Mouse (Mus musculus) cerebellum, adult 2 months (tissue): ENCODE data around the gene Camk1g. TPM values are rescaled to one million over a fixed set of nuclear protein-coding genes. Genes with fewer than 3 reads are reported as not detected.
A peak's percentile ranks its signal among the peaks of the same experiment; 100 is the strongest.

Experiments
- DNase-seq, 2 experiments: peaks; one replicate each; pipeline ENCODE4 v3.0.0; 2021
- H3K27ac ChIP-seq: fragments of 200-500 bp; 2 replicates; pipeline ENCODE4 v1.5.1; 2012; ENCODE audit warnings: low read length, control low read depth, inconsistent platforms; ENCODE audit not compliant: insufficient read depth
- H3K27me3 ChIP-seq: fragments of 200-500 bp; 2 replicates; pipeline ENCODE4 v1.6.1; 2012; ENCODE audit warnings: inconsistent platforms, mild to moderate bottlenecking, low read length, moderate library complexity; ENCODE audit not compliant: control insufficient read depth, insufficient read depth
- H3K4me1 ChIP-seq: fragments of 200-500 bp; 2 replicates; pipeline ENCODE4 v1.6.1; 2011; ENCODE audit warnings: low read length; ENCODE audit not compliant: control insufficient read depth, insufficient read depth
- H3K4me3 ChIP-seq: fragments of 200-500 bp; replicated peaks from 2 replicates; pipeline ENCODE3; 2011; ENCODE audit warnings: mild to moderate bottlenecking, low read depth, low read length, control low read depth; ENCODE audit not compliant: insufficient read depth
- CTCF ChIP-seq: fragments of 200-500 bp; IDR thresholded peaks from 2 replicates; pipeline ENCODE4 v1.5.1; 2011; ENCODE audit warnings: low read depth, mild to moderate bottlenecking, control low read depth, low read length, moderate library complexity, borderline replicate concordance; ENCODE audit not compliant: insufficient read depth
- POLR2A ChIP-seq: fragments of 200-500 bp; IDR thresholded peaks from 2 replicates; pipeline ENCODE4 v1.6.1; 2011; ENCODE audit warnings: low read length, control low read depth, borderline replicate concordance; ENCODE audit not compliant: insufficient read depth
- WGBS: fragments of 180-500 bp; shearing (Covaris S2); methylation state at CpG from one replicate; pipeline ENCODE4 v1.1.7; 2018; 5-methylcytosine and 5-hydroxymethylcytosine counted together
- polyA plus RNA-seq: library from polyadenylated mRNA; depleted of rRNA; stranded (reverse); fragments of >200 nt; gene quantifications from 2 replicates; pipeline ENCODE4 v1.2.3, GENCODE M21; 2012

Camk1g gene
- polyA plus RNA-seq, 1 experiment = 23.4 TPM

DNA sequence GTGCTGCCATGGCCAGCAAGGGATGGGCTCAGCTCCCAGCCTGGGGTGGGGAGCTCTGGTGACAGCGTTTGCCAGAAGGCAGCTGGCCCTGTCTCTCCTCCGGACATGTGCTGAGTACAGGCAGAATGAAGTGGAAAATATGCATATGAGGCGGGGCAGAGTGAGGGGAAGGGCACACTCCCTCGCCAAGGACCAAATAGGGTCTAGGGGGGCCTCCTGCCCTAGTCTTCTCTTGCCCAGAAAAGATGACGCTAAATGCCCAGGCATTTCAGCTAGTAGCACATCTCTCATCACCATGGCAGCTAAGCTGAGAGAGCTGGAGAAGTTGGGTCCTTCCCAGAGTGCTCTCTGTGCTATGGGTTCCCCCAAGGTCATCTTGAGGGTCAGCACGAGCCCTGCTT, 52.9 kb downstream of the Camk1g start:
- H3K27ac ChIP-seq = peak overlapping the region; percentile 67
- WGBS = 9% methylated on average over 6 of the region's 6 CpGs
- TF ChIP-seq CTCF (no peak), POLR2A (no peak)
- no peaks in the 10 kb centered on the region for H3K27me3 ChIP-seq
- no peak overlapping the region for H3K4me3 ChIP-seq
- H3K4me1 ChIP-seq = peaks cover 28% of the 10 kb centered on the region
- DNase-seq = peak; percentile 76 to 85

GRCm38 (mm10) chr1:193316358-193316750, 53.7 kb downstream of the Camk1g start:
- no peak for TF ChIP-seq POLR2A
- no peak for TF ChIP-seq CTCF
- no peak for DNase-seq
- Histone ChIP-seq H3K4me1 (peaks cover 32% of the 10 kb centered on the region), H3K27ac (peak overlapping the region; percentile 94), H3K4me3 (no peak overlapping the region), H3K27me3 (no peaks in the 10 kb centered on the region)
- WGBS = 20% methylated on average over 9 of the region's 9 CpGs

GRCm38 (mm10) chr1:193315705-193316357, 54.3 kb downstream of the Camk1g start:
- peaks cover 33% of the 10 kb centered on the region for H3K4me1 ChIP-seq
- peak; percentile 88 to 94 for DNase-seq
- no peaks in the 10 kb centered on the region for H3K27me3 ChIP-seq
- 15% methylated on average over 5 of the region's 5 CpGs for WGBS
- TF ChIP-seq POLR2A (peak; percentile 31; the same call in 1 of the 2 replicates), CTCF (no peak)
- no peak overlapping the region for H3K4me3 ChIP-seq
- H3K27ac ChIP-seq = peak overlapping the region; percentile 94

DNA sequence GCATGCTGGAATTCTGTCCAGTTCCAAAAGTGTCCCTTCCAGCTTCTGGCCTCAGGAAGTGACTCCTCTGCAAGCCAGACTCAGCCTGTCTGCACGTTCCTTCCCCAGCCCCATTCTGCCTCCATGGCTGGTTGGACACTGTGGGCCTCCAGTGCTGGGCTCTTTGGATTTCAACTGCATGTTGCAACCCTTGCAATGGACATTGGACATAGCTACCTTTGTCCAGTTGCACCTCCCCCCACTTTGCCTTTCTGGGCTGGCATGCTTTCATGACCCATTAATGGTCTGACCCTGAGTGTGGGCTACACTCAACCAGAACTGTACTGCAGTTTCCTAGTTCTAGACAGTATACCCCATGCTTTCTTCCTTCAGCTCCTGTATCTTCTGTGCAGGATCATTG, 58.5 kb downstream of the Camk1g start:
- no peak overlapping the region for H3K4me3 ChIP-seq
- DNase-seq = no peak
- TF ChIP-seq POLR2A (no peak), CTCF (no peak)
- H3K27me3 ChIP-seq = no peaks in the 10 kb centered on the region
- 75% methylated on average over 1 of the region's 1 CpGs for WGBS
- peaks cover 26% of the 10 kb centered on the region for H3K4me1 ChIP-seq
- no peak overlapping the region for H3K27ac ChIP-seq

- no peak for DNase-seq
- Histone ChIP-seq H3K4me3 (no peak overlapping the region), H3K27ac (no peak overlapping the region), H3K27me3 (no peaks in the 10 kb centered on the region), H3K4me1 (peaks cover 26% of the 10 kb centered on the region)
- WGBS = 88% methylated on average over 3 of the region's 3 CpGs
- TF ChIP-seq CTCF = no peak
- TF ChIP-seq POLR2A = no peak
Observed at GRCm38 (mm10) chr1:193310519-193311085, 59.5 kb downstream of the Camk1g start.

DNA sequence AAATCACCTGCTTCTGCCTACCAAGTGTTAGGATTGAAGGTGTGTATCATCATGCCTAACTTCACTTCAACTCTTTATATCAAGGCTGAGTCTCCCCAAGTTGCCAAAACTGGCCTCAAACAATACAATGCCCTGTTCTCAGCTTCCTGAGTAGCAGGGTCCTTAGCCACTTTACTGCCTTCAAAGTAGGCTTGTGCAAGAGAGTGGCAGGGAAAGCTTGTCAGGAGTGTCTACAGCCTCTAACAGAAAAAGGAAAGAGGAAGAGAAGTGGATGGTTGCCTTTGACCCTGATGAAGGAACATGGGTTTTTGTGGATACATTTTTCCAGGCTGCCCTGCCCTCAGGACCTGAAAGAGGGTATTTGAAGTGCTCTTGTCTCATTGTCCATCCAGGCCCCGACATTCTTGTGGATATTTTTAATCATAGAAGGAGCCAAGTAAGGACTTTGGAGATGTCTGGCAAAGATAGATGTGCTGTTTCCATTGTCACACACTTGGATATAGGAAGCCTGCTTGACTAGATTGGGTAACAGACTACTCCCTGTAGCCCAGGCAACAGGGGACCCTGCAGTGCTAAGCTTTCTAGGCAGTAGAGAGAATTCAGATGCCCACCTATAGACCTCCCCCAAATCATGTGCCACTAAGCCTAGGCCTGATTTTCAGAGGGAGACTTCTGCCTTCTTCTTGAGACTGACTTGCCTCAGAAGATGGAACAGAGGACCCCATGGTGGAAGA, 60.1 kb downstream of the Camk1g start:
- no peak overlapping the region for H3K4me3 ChIP-seq
- peaks cover 24% of the 10 kb centered on the region for H3K4me1 ChIP-seq
- no peak for TF ChIP-seq CTCF
- no peak for TF ChIP-seq POLR2A
- H3K27ac ChIP-seq = no peak overlapping the region
- H3K27me3 ChIP-seq = no peaks in the 10 kb centered on the region
- DNase-seq = no peak
- 59% methylated on average over 1 of the region's 1 CpGs for WGBS

- no peak for DNase-seq
- H3K27ac ChIP-seq = peak overlapping the region; percentile 33; the same call in 1 of the 2 replicates
- TF ChIP-seq CTCF = no peak
- TF ChIP-seq POLR2A = no peak
- peaks cover 34% of the 10 kb centered on the region for H3K4me1 ChIP-seq
- no peaks in the 10 kb centered on the region for H3K27me3 ChIP-seq
- H3K4me3 ChIP-seq = no peak overlapping the region
- 86% methylated on average over 2 of the region's 2 CpGs for WGBS
Observed at GRCm38 (mm10) chr1:193306832-193307231, 63.3 kb downstream of the Camk1g start.

DNA sequence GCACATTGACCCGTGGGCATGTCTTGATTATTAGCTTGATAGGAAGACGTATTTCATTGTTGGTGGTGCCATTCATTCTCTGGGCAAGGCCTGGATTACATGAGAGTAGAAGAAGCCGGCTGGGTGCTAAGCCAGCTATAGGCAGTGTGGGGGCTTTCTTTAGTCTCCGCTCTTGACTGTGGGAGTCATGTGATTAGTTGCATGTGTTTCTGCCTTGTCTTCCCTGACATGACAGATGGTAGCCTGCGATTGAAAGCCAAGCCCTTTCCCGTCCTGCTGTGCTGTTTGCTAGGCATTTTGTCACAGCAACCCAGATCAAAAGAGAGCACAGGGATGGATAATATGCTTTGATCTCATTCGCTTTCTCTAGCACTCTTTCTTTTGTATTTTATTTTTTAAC, 64.7 kb downstream of the Camk1g start:
- peak; percentile 77 to 89 for DNase-seq
- Histone ChIP-seq H3K27ac (peak overlapping the region; percentile 89), H3K4me1 (peaks cover 42% of the 10 kb centered on the region), H3K4me3 (no peak overlapping the region), H3K27me3 (no peaks in the 10 kb centered on the region)
- 7% methylated on average over 7 of the region's 7 CpGs for WGBS
- TF ChIP-seq CTCF (no peak), POLR2A (peak; percentile 41; the same call in 1 of the 2 replicates)
